Mouse (Mus musculus): ENCODE data around the gene Stx8.

DNA sequence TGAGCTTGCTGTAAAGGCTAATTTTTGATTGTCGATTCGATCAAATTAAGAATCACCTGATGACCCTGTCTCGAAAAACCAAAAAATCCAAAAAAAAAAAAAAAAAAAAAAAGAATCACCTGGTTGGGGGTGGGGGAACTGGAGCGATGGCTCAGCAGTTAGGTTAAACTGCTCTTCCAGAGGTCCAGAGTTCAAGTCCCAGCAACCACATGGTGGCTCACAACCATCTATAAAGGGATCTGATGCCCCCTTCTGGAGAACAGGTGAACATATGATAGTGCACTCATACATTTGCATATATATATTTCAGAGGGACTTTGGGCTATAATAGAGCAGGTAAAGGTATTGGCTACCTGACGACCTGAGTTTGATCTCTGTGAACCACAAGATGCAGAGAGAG is 42.3 kb upstream of the Stx8 start:
- TF ChIP-seq CTCF (IDR thresholded peaks at IDR 0.05; ENCODE audit: low read depth): peak; percentile 55
- no peak for TF ChIP-seq EP300 (optimal IDR thresholded peaks at IDR 0.05)

Data from stomach, postnatal 0 days (tissue).